ENCODE assay signal across 9 mouse cellular contexts in the genomic region with DNA sequence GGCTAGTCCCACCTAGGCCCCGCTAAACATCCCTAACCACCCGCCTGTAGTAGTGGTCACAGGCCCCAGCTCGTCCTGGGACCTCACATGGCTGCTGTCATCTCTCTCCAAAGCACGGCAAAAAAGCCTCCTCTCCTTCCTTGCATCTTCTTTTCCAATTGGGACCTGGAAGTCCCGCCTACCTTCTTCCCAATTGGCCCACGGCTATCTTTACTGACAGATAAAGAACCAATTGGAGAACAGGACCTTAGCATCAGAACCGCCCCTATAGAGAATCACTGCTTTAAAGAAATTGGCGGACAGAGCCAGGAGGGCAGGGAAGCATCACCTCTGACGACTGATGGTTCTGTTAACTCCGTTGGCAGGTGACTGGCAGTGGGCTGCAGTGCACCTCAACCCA. TPM values are rescaled to one million over a fixed set of nuclear protein-coding genes. Genes with fewer than 3 reads are reported as not detected.
DNase-seq lines count a peak whose midpoint lies in the region; ATAC-seq and TF ChIP-seq lines count a peak whose summit lies in the region.
"Had no signal": no experiment of that assay in that cellular context is flagged by ENCODE, and none has a peak within 500 bp of the region (broad histone marks: within the 10 kb centered on the region; RNA-seq: fewer than 3 reads in every experiment).

No protein-coding gene starts in this region.

- no peaks in the 10 kb centered on the region for H3K9me3 ChIP-seq in lung, embryonic 14.5 days (ENCODE audit: low read depth, low read length)
- H3K9me3 ChIP-seq in midbrain, embryonic 14.5 days (ENCODE audit: control insufficient read depth, low read length), result no peaks in the 10 kb centered on the region

- peak; percentile 38; the same call in 1 of the 2 replicates for ATAC-seq in lung, embryonic 14.5 days (ENCODE audit: insufficient read depth)
- ATAC-seq in midbrain, embryonic 14.5 days (ENCODE audit: low FRiP score, low TSS enrichment), result no peak

- no peak overlapping the region for H3K9ac ChIP-seq in lung, embryonic 14.5 days
- no peak overlapping the region for H3K9ac ChIP-seq in midbrain, embryonic 14.5 days (replicated peaks; ENCODE audit: low read length)

- no peak overlapping the region for H3K4me2 ChIP-seq in lung, embryonic 14.5 days
- no peak overlapping the region for H3K4me2 ChIP-seq in midbrain, embryonic 14.5 days (ENCODE audit: low read length)

- H3K27me3 ChIP-seq in lung, embryonic 14.5 days (ENCODE audit: insufficient read depth, low read length), result no peaks in the 10 kb centered on the region
- H3K27me3 ChIP-seq in midbrain, embryonic 14.5 days (ENCODE audit: control insufficient read depth, insufficient read depth, low read length), result no peaks in the 10 kb centered on the region

- peak; percentile 72 for DNase-seq in lung, embryonic 14.5 days
- DNase-seq in lung, adult 2 months, result no peak
- peak; percentile 67 for DNase-seq in brain, embryonic 14.5 days (ENCODE audit: low read depth)
- peak; percentile 42 for DNase-seq in gastrocnemius, postnatal 14 days
- DNase-seq in midbrain, embryonic 14.5 days, result peak; percentile 61
- DNase-seq in spleen, adult 12 weeks (ENCODE audit: low spot score), result no peak
- DNase-seq in right cerebral cortex, postnatal 25 days, result no peak
- no peak for DNase-seq in left cerebral cortex, postnatal 10 days (ENCODE audit: extremely low spot score in 1 of 2, low spot score in 2 of 2)

- no peak overlapping the region for H3K4me3 ChIP-seq in lung, embryonic 14.5 days (ENCODE audit: low read depth, low read length)
- H3K4me3 ChIP-seq in lung, adult 2 months (replicated peaks; ENCODE audit: extremely low read depth, low read depth, low read length), result no peak overlapping the region
- no peak overlapping the region for H3K4me3 ChIP-seq in midbrain, embryonic 14.5 days (replicated peaks; ENCODE audit: low read depth, low read length)
- H3K4me3 ChIP-seq: megakaryocyte, embryonic 14.5 days had no signal

- peaks cover 34% of the 10 kb centered on the region for H3K36me3 ChIP-seq in lung, embryonic 14.5 days (ENCODE audit: insufficient read depth)
- no peaks in the 10 kb centered on the region for H3K36me3 ChIP-seq in midbrain, embryonic 14.5 days (ENCODE audit: control insufficient read depth, insufficient read depth, low read length)

- TF ChIP-seq CTCF in lung, embryonic 14.5 days (IDR thresholded peaks at IDR 0.05; ENCODE audit: low read depth), result no peak
- TF ChIP-seq CTCF in lung, adult 2 months (IDR thresholded peaks at IDR 0.05; ENCODE audit: insufficient read depth, low read length), result no peak
- TF ChIP-seq CTCF in brain, embryonic 14.5 days (IDR thresholded peaks at IDR 0.05; ENCODE audit: borderline replicate concordance, extremely low read depth, insufficient read depth, insufficient read length), result no peak

- TF ChIP-seq POLR2A in lung, adult 2 months (IDR thresholded peaks at IDR 0.05; ENCODE audit: borderline replicate concordance, extremely low read depth, low read depth, low read length), result no peak
- TF ChIP-seq POLR2A in brain, embryonic 14.5 days (IDR thresholded peaks at IDR 0.05; ENCODE audit: borderline replicate concordance, extremely low read depth, insufficient read depth, insufficient read length, poor library complexity, severe bottlenecking), result no peak

- intact Hi-C loops in gastrocnemius, postnatal 14 days (cut with DNase I; ENCODE audit: low total_unique reads), result no loop called here
- intact Hi-C loops in left cerebral cortex, postnatal 10 days (cut with DNase I), result no loop called here

- no peaks in the 10 kb centered on the region for H3K4me1 ChIP-seq in lung, embryonic 14.5 days (ENCODE audit: insufficient read depth)
- H3K4me1 ChIP-seq in lung, adult 2 months (ENCODE audit: control insufficient read depth, insufficient read depth, low read length), result no peaks in the 10 kb centered on the region
- H3K4me1 ChIP-seq in midbrain, embryonic 14.5 days (ENCODE audit: control insufficient read depth, insufficient read depth, low read length), result no peaks in the 10 kb centered on the region

- 31% methylated on average over 10 of the region's 10 CpGs for WGBS in lung, embryonic 14.5 days
- 53% methylated on average over 10 of the region's 10 CpGs for WGBS in lung, adult 2 months
- WGBS in midbrain, embryonic 14.5 days, result 23% methylated on average over 10 of the region's 10 CpGs

- H3K27ac ChIP-seq in lung, embryonic 14.5 days (ENCODE audit: low read depth), result no peak overlapping the region
- H3K27ac ChIP-seq in midbrain, embryonic 14.5 days (replicated peaks; ENCODE audit: low read depth, low read length), result no peak overlapping the region

RNA-seq across cellular contexts. Expression of a gene that starts 30.5 kb away (rescaled TPM):
- polyA plus RNA-seq in lung, embryonic 14.5 days (2014; fragmentation: Nextera tagmentation; extraction: Ambion mirVana), result 1,429 and 1,454 TPM in 2 replicates
- 2,531 and 3,134 TPM in 2 replicates for polyA plus RNA-seq in lung, adult 2 months (2012; rRNA removed)
- 340 and 497 TPM in 2 replicates for polyA plus RNA-seq in brain, embryonic 14.5 days (2012; rRNA removed)
- total RNA-seq in gastrocnemius, postnatal 14 days (2021), result 1,000 to 10,000 TPM; 1,630 to 1,800 TPM
- polyA plus RNA-seq in midbrain, embryonic 14.5 days (2014; fragmentation: Nextera tagmentation; extraction: Ambion mirVana), result 240 and 427 TPM in 2 replicates
- total RNA-seq in left cerebral cortex, postnatal 10 days (2021), result 100 to 1,000 TPM; 309 to 333 TPM

RNA-seq across cellular contexts. Expression of a gene that starts 56.1 kb away (rescaled TPM):
- 0.29 and 0.53 TPM in 2 replicates for polyA plus RNA-seq in lung, embryonic 14.5 days (2014; fragmentation: Nextera tagmentation; extraction: Ambion mirVana)
- polyA plus RNA-seq in lung, adult 2 months (2012; rRNA removed), result 0.59 and 1.4 TPM in 2 replicates
- polyA plus RNA-seq in brain, embryonic 14.5 days (2012; rRNA removed), result 0.18 and 0.51 TPM in 2 replicates
- under 1 TPM; 0.07 to 0.18 TPM for total RNA-seq in gastrocnemius, postnatal 14 days (2021)
- 0.24 and 0.27 TPM in 2 replicates for polyA plus RNA-seq in midbrain, embryonic 14.5 days (2014; fragmentation: Nextera tagmentation; extraction: Ambion mirVana)
- total RNA-seq in left cerebral cortex, postnatal 10 days (2021), result under 1 TPM; 0.32 to 0.63 TPM

Comparison
In these comparisons a context has a peak if more than half of its experiments do, and no peak if none do; other contexts are left out.
1. DNase-seq: peak in lung, embryonic 14.5 days (single experiment), brain, embryonic 14.5 days (single experiment), gastrocnemius, postnatal 14 days (single experiment) and midbrain, embryonic 14.5 days (single experiment); none in lung, adult 2 months (single experiment), spleen, adult 12 weeks (single experiment), right cerebral cortex, postnatal 25 days (single experiment) and left cerebral cortex, postnatal 10 days (0 of 2).